Mouse (Mus musculus) cortical plate, adult 2 months (tissue): ENCODE results near the gene Galnt2. TPM values are rescaled to one million over a fixed set of nuclear protein-coding genes. Genes with fewer than 3 reads are reported as not detected.

ENCODE experiments used
- H3K27ac ChIP-seq: fragments of 200-500 bp; 2 replicates; pipeline ENCODE4 v1.5.1; 2012; ENCODE audit warnings: low read length, control low read depth, inconsistent platforms; ENCODE audit not compliant: insufficient read depth
- H3K4me1 ChIP-seq: fragments of 200-500 bp; 2 replicates; pipeline ENCODE4 v1.6.1; 2011; ENCODE audit warnings: low read length; ENCODE audit not compliant: control insufficient read depth, insufficient read depth
- H3K4me3 ChIP-seq: fragments of 200-500 bp; 2 replicates; pipeline ENCODE4 v1.5.1; 2011; ENCODE audit warnings: mild to moderate bottlenecking, low read length, control low read depth; ENCODE audit not compliant: insufficient read depth
- CTCF ChIP-seq: fragments of 200-500 bp; IDR thresholded peaks from 2 replicates; pipeline ENCODE4 v1.5.1; 2011; ENCODE audit warnings: mild to moderate bottlenecking, control low read depth, low read length; ENCODE audit not compliant: insufficient read depth; ENCODE audit errors: extremely low read depth
- POLR2A ChIP-seq: fragments of 200-500 bp; IDR thresholded peaks from 2 replicates; pipeline ENCODE4 v1.6.1; 2011; ENCODE audit warnings: mild to moderate bottlenecking, low read length, control low read depth; ENCODE audit not compliant: insufficient read depth; ENCODE audit errors: extremely low read depth
- polyA plus RNA-seq: library from polyadenylated mRNA; depleted of rRNA; stranded (reverse); fragments of >200 nt; gene quantifications from 2 replicates; pipeline ENCODE4 v1.2.3, GENCODE M21; 2012

The Galnt2 gene
- polyA plus RNA-seq, 1 experiment = 25.3 TPM

- H3K27ac ChIP-seq = no peak overlapping the region
- H3K4me3 ChIP-seq = no peak overlapping the region
- TF ChIP-seq POLR2A (no peak), CTCF (no peak)
- H3K4me1 ChIP-seq = no peaks in the 10 kb centered on the region
These were observed 34.4 kb upstream of the Galnt2 start for GRCm38 (mm10) chr8:124196797-124197196.

DNA sequence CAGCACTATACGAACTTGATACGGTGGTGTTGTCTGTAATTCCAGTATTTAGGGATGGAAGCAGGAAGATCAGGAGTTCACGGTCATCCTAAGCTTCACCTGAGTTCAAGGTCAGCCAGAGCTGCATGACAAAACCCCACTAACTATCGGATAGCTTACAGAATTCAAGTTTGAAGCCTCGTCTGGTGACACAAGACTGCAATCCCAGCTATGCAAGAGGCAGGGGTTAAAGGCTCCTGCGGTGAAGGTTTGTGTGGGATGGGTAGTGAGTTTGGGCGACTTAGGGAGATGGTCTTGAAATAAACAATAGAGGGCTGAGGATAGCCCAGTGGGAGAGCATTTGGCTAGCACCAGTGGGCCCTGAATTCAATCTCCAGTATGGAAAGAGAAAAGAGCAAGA lies 33.0 kb upstream of the Galnt2 start:
- H3K27ac ChIP-seq = no peak overlapping the region

DNA sequence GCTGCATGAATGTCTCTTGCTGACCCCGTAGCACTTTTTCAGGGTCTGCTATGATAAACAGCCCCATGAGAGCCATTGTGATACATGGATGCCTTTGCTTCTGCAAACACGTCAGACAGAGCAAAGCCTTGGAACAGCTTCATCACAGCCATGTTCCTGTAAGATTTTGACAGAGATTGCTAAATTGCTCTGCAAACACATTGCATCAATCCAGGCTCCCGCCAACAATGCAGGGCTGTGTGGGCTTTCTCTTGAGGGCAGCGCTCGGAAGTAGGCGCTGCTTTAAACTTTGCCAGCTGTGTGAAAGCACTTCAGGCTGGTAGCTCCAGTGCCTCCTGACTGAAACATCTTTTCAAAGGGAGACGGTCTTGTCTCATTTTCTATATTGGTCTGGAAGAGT lies 30.8 kb upstream of the Galnt2 start:
- H3K4me1 ChIP-seq = no peaks in the 10 kb centered on the region
- H3K27ac ChIP-seq = no peak overlapping the region
- H3K4me3 ChIP-seq = no peak overlapping the region
- TF ChIP-seq POLR2A (no peak), CTCF (no peak)

More for the DNA sequence above, 33.0 kb upstream of the Galnt2 start:
- Histone ChIP-seq H3K4me3 (no peak overlapping the region), H3K4me1 (no peaks in the 10 kb centered on the region)
- no peak for TF ChIP-seq CTCF
- TF ChIP-seq POLR2A = no peak

DNA sequence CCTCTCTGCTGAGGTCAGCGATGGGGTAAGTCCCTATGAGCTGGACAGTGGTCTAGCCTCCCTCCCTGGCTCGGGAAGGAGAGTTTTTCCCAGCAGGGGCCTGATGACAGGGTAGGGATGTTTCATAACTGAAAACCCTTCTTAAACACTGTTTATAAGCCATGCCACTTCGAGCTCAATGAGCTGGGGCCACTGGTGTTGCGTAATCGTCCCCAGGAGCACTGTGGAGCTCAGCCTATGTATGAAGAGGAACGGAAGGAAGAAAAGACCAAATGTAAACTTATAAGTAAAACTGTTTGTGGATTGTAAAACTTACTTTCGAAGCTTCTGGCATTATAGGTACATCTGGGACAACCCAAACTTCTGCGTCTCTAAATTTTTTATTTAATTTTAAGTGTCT lies 29.5 kb upstream of the Galnt2 start:
- H3K27ac ChIP-seq = no peak overlapping the region
- TF ChIP-seq CTCF (no peak), POLR2A (no peak)
- no peaks in the 10 kb centered on the region for H3K4me1 ChIP-seq
- H3K4me3 ChIP-seq = no peak overlapping the region

GRCm38 (mm10) chr8:124202895-124203294 lies 28.3 kb upstream of the Galnt2 start:
- no peak overlapping the region for H3K27ac ChIP-seq
- no peak for TF ChIP-seq POLR2A
- TF ChIP-seq CTCF = no peak
- H3K4me3 ChIP-seq = no peak overlapping the region
- no peaks in the 10 kb centered on the region for H3K4me1 ChIP-seq

DNA sequence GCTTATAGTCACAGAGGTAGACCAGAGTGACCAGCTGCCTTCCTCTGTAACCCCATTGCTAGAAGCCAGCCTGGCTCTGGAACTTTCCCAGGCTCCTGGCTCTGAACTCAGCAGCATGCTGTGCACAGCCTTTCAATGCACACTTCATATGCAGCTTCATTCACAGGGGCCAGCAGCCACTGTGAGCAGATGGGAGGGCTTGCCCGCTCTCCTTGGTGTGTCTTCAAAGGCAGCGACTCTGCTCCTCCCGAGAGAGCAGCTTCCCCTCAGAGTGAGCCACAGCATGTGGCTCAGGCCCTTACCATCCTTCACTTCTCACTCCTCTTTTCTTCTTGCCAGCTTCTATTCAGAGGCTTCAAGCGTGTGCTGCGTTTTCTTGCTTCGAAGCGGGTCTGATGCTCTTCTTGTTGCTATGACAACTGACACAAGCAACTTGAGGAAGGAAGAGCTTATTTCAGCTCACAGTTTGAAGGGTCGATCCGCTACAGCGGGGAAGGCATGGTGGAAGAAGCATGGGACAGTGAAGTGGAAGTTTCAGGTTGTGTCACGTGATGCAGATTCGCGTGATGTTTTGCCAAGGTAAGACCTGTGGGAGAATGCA lies 27.1 kb upstream of the Galnt2 start:
- no peak overlapping the region for H3K4me3 ChIP-seq
- no peak overlapping the region for H3K27ac ChIP-seq
- TF ChIP-seq CTCF (no peak), POLR2A (no peak)
- no peaks in the 10 kb centered on the region for H3K4me1 ChIP-seq

GRCm38 (mm10) chr8:124212148-124212547 lies 19.0 kb upstream of the Galnt2 start:
- no peaks in the 10 kb centered on the region for H3K4me1 ChIP-seq
- TF ChIP-seq POLR2A (no peak), CTCF (no peak)
- H3K27ac ChIP-seq = no peak overlapping the region
- H3K4me3 ChIP-seq = no peak overlapping the region

- Histone ChIP-seq H3K4me1 (no peaks in the 10 kb centered on the region), H3K27ac (no peak overlapping the region), H3K4me3 (no peak overlapping the region)
- TF ChIP-seq CTCF (no peak), POLR2A (no peak)
These were observed 14.2 kb upstream of the Galnt2 start for GRCm38 (mm10) chr8:124216951-124217350.

GRCm38 (mm10) chr8:124229883-124230282 lies 1.3 kb upstream of the Galnt2 start:
- Histone ChIP-seq H3K27ac (no peak overlapping the region), H3K4me3 (no peak overlapping the region), H3K4me1 (peaks cover 1% of the 10 kb centered on the region; the same call in 1 of the 2 replicates)
- TF ChIP-seq CTCF (no peak), POLR2A (no peak)

DNA sequence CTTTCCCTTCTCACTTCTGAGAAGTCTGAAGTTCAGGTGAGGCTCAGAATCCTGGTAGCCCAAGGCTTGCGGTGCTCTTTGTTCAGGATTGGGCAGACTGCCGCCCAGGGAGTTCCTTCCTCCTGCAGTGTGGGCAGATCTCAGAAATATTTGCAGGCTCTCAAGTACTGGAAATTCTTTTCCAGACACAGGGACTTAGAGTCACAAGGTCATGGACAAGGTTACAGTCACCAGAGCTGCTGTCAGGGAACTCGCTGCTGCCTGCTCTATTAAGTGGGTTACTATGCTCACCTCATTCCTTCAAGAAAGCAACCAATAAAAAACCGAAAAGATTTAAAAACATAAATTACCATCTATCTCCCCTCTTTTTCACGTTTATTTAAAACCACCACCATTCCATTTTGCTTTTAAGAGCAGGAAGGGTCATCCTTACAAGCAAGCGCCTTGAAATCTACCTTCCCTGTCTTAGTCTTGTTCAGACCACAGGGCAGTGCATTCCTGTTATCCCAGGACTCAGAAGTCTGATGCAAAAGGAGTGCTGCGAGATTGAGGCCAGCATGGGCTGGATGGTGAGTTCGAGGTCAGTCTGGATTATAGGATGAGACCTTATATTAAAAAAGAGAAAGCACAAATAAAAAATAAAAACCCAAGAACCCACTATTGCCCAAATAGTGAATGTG lies 555 bp upstream of the Galnt2 start:
- no peak for TF ChIP-seq POLR2A
- TF ChIP-seq CTCF = no peak
- Histone ChIP-seq H3K27ac (no peak overlapping the region), H3K4me3 (peak overlapping the region; percentile 62), H3K4me1 (peaks cover 1% of the 10 kb centered on the region; the same call in 1 of the 2 replicates)
